Mouse (Mus musculus): ENCODE measurements around the gene Pan2. TPM values are rescaled to one million over a fixed set of nuclear protein-coding genes. Genes with fewer than 3 reads are reported as not detected.

The Pan2 gene
- total and polyA plus RNA-seq, 3 experiments = 10.6 to 18.5 (median 11.0) TPM

- 0 out of 2 replicates have a peak, but pooled peaks have one; percentile 36 for TF ChIP-seq NRF1 (IDR thresholded peaks at IDR 0.05; ENCODE audit: low read depth, low read length)
- peak; percentile 86 for TF ChIP-seq EP300 (IDR thresholded peaks at IDR 0.05; ENCODE audit: low read length)
- no peak for TF ChIP-seq ZC3H11A (IDR thresholded peaks at IDR 0.05; ENCODE audit: low read depth, low read length)
- TF ChIP-seq NELFE (IDR thresholded peaks at IDR 0.05; ENCODE audit: low read depth, low read length) = no peak
- TF ChIP-seq USF2 (conservative IDR thresholded peaks at IDR 0.05; ENCODE audit: low read depth, low read length) = no peak
- TF ChIP-seq MAZ (IDR thresholded peaks at IDR 0.05; ENCODE audit: low read depth, low read length) = 0 out of 2 replicates have a peak, but pooled peaks have one; percentile 42
- peak; percentile 91 for TF ChIP-seq CHD1 (IDR thresholded peaks at IDR 0.05; ENCODE audit: low read depth, low read length)
- peak; percentile 87 for TF ChIP-seq BHLHE40 (IDR thresholded peaks at IDR 0.05; ENCODE audit: low read depth, low read length)
- TF ChIP-seq RCOR1 (conservative IDR thresholded peaks at IDR 0.05; ENCODE audit: low read depth, low read length) = no peak
- no peak for TF ChIP-seq JUN (IDR thresholded peaks at IDR 0.05; ENCODE audit: insufficient read depth, low read depth, low read length)
Measured at GRCm38 (mm10) chr10:128263393-128264310, 39.5 kb upstream of the Pan2 start (continued).

GRCm38 (mm10) chr10:128268371-128268770, 34.8 kb upstream of the Pan2 start, which contains the start of gene Apof:
Gene Apof (plus strand): TSS chr10:128268671.
- no peaks in the 10 kb centered on the region for H3K9me3 ChIP-seq (replicated peaks; ENCODE audit: low read length)
- TF ChIP-seq MAX (IDR thresholded peaks at IDR 0.05; ENCODE audit: low read length) (no peak), MXI1 (IDR thresholded peaks at IDR 0.05; ENCODE audit: low read depth, low read length) (no peak), NRF1 (IDR thresholded peaks at IDR 0.05; ENCODE audit: low read depth, low read length) (no peak), CHD2 (IDR thresholded peaks at IDR 0.05; ENCODE audit: low read length) (no peak), CTCF (conservative IDR thresholded peaks at IDR 0.05 in 1 of 2, IDR thresholded peaks at IDR 0.05 in 1 of 2; ENCODE audit: low read depth in 2 of 2, low read length in 2 of 2) (no peak), PAX5 (IDR thresholded peaks at IDR 0.05; ENCODE audit: low read length) (no peak), JUND (conservative IDR thresholded peaks at IDR 0.05; ENCODE audit: low read depth, low read length) (no peak), NELFE (IDR thresholded peaks at IDR 0.05; ENCODE audit: low read depth, low read length) (no peak), USF2 (conservative IDR thresholded peaks at IDR 0.05; ENCODE audit: low read depth, low read length) (no peak), MAZ (IDR thresholded peaks at IDR 0.05; ENCODE audit: low read depth, low read length) (no peak), USF1 (IDR thresholded peaks at IDR 0.05; ENCODE audit: low read depth, low read length) (no peak), MEF2A (IDR thresholded peaks at IDR 0.05; ENCODE audit: borderline replicate concordance, low read depth, low read length) (no peak), KAT2A (IDR thresholded peaks at IDR 0.05; ENCODE audit: insufficient replicate concordance, low read length) (no peak)
- peaks cover 3% of the 10 kb centered on the region for H3K79me2 ChIP-seq (replicated peaks; ENCODE audit: control insufficient read depth, extremely low read depth, insufficient read depth, poor library complexity, severe bottlenecking)
- no peak within 1 kb of the TSS for H3K27ac ChIP-seq (ENCODE audit: insufficient read depth, low read depth)
- H3K27me3 ChIP-seq (replicated peaks) = no peaks in the 10 kb centered on the region
- dilution Hi-C loops (cut with MboI; ENCODE audit: extremely low pct_ligation_motif_present, extremely low pct_unique_long_range_greater_than_20kb, low sequenced_read_pairs) = no loop called here
- H3K4me1 ChIP-seq (ENCODE audit: control insufficient read depth in 1 of 2, insufficient read depth in 2 of 2) = peaks cover 9 to 37% of the 10 kb centered on the region in 2 experiments; a peak in 3 of 4 replicates
- in situ Hi-C loops (cut with MboI; ENCODE audit: low pct_ligation_motif_present, low pct_unique_long_range_greater_than_20kb, low sequenced_read_pairs) = no loop called here
- H3K36me3 ChIP-seq (replicated peaks in 1 of 2; ENCODE audit: control insufficient read depth in 1 of 2, insufficient read depth in 1 of 2, low read length in 1 of 2) = peaks cover 0 to 4% of the 10 kb centered on the region in 2 experiments
- H3K4me3 ChIP-seq (replicated peaks in 1 of 3; ENCODE audit: low read depth in 2 of 3, low read length in 2 of 3, poor library complexity in 1 of 3) = no peak within 1 kb of the TSS
- H3K4me2 ChIP-seq (ENCODE audit: insufficient read depth, low read depth, poor library complexity, severe bottlenecking) = no peak within 1 kb of the TSS
- no peak for DNase-seq (ENCODE audit: extremely low read depth)
- no peak within 1 kb of the TSS for H3K9ac ChIP-seq (ENCODE audit: insufficient read depth, low read depth)

All from CH12.LX (cell line).